Mouse (Mus musculus): Measurements from ENCODE around the gene Nostrin. TPM values are rescaled to one million over a fixed set of nuclear protein-coding genes. Genes with fewer than 3 reads are reported as not detected.

Nostrin gene
- polyA plus RNA-seq, 1 experiment from 2014 or later = 0.84 TPM

GRCm38 (mm10) chr2:69170395-69171077 lies 34.9 kb downstream of the Nostrin start:
- DNase-seq (ENCODE audit: low spot score) = no peak
- peaks cover 6% of the 10 kb centered on the region for H3K4me1 ChIP-seq
- H3K27me3 ChIP-seq (ENCODE audit: low read depth, poor library complexity, severe bottlenecking) = no peaks in the 10 kb centered on the region
- peaks cover 6% of the 10 kb centered on the region; the same call in 1 of the 2 replicates for H3K9me3 ChIP-seq (replicated peaks)
- no peak overlapping the region for H3K27ac ChIP-seq (replicated peaks)
- no peak overlapping the region for H3K4me3 ChIP-seq
- H3K36me3 ChIP-seq = no peaks in the 10 kb centered on the region
- 87% methylated on average over 9 of the region's 9 CpGs for WGBS

GRCm38 (mm10) chr2:69175296-69175695 lies 39.7 kb downstream of the Nostrin start:
- Histone ChIP-seq H3K27ac (replicated peaks) (no peak overlapping the region), H3K9me3 (replicated peaks) (peaks cover 6% of the 10 kb centered on the region; the same call in 1 of the 2 replicates), H3K27me3 (ENCODE audit: low read depth, poor library complexity, severe bottlenecking) (no peaks in the 10 kb centered on the region), H3K36me3 (no peaks in the 10 kb centered on the region), H3K4me3 (no peak overlapping the region), H3K4me1 (peaks cover 15% of the 10 kb centered on the region)
- 76% methylated on average over 5 of the region's 5 CpGs for WGBS
- DNase-seq (ENCODE audit: low spot score) = no peak

GRCm38 (mm10) chr2:69179721-69180120 lies 44.1 kb downstream of the Nostrin start:
- Histone ChIP-seq H3K4me1 (peaks cover 15% of the 10 kb centered on the region), H3K27me3 (ENCODE audit: low read depth, poor library complexity, severe bottlenecking) (no peaks in the 10 kb centered on the region), H3K4me3 (no peak overlapping the region), H3K27ac (replicated peaks) (no peak overlapping the region), H3K9me3 (replicated peaks) (no peaks in the 10 kb centered on the region), H3K36me3 (no peaks in the 10 kb centered on the region)
- WGBS = 95% methylated on average over 4 of the region's 4 CpGs
- DNase-seq (ENCODE audit: low spot score) = no peak

GRCm38 (mm10) chr2:69187990-69188389 lies 52.4 kb downstream of the Nostrin start:
- Histone ChIP-seq H3K27me3 (ENCODE audit: low read depth, poor library complexity, severe bottlenecking) (no peaks in the 10 kb centered on the region), H3K4me1 (peaks cover 10% of the 10 kb centered on the region), H3K36me3 (peaks cover 28% of the 10 kb centered on the region), H3K9me3 (replicated peaks) (no peaks in the 10 kb centered on the region), H3K4me3 (no peak overlapping the region), H3K27ac (replicated peaks) (peak overlapping the region; percentile 42; the same call in 1 of the 2 replicates)
- DNase-seq (ENCODE audit: low spot score) = no peak
- WGBS = 82% methylated on average over 2 of the region's 2 CpGs

- no peak for DNase-seq (ENCODE audit: low spot score)
- Histone ChIP-seq H3K27me3 (ENCODE audit: low read depth, poor library complexity, severe bottlenecking) (no peaks in the 10 kb centered on the region), H3K27ac (replicated peaks) (no peak overlapping the region), H3K4me1 (peaks cover 10% of the 10 kb centered on the region), H3K36me3 (peaks cover 36% of the 10 kb centered on the region), H3K9me3 (replicated peaks) (no peaks in the 10 kb centered on the region), H3K4me3 (no peak overlapping the region)
- WGBS = 95% methylated on average over 6 of the region's 6 CpGs
These were observed 53.1 kb downstream of the Nostrin start for GRCm38 (mm10) chr2:69188732-69189131.

- no peak for DNase-seq (ENCODE audit: low spot score)
- peaks cover 10% of the 10 kb centered on the region for H3K4me1 ChIP-seq
- H3K4me3 ChIP-seq = no peak overlapping the region
- peaks cover 41% of the 10 kb centered on the region for H3K36me3 ChIP-seq
- no peaks in the 10 kb centered on the region for H3K27me3 ChIP-seq (ENCODE audit: low read depth, poor library complexity, severe bottlenecking)
- H3K27ac ChIP-seq (replicated peaks) = no peak overlapping the region
- WGBS = 77% methylated on average over 4 of the region's 4 CpGs
- H3K9me3 ChIP-seq (replicated peaks) = no peaks in the 10 kb centered on the region
These were observed 53.6 kb downstream of the Nostrin start for GRCm38 (mm10) chr2:69189222-69189621.

GRCm38 (mm10) chr2:69191059-69191458 lies 55.5 kb downstream of the Nostrin start:
- Histone ChIP-seq H3K27ac (replicated peaks) (no peak overlapping the region), H3K27me3 (ENCODE audit: low read depth, poor library complexity, severe bottlenecking) (no peaks in the 10 kb centered on the region), H3K36me3 (peaks cover 59% of the 10 kb centered on the region), H3K9me3 (replicated peaks) (no peaks in the 10 kb centered on the region), H3K4me1 (peaks cover 10% of the 10 kb centered on the region), H3K4me3 (no peak overlapping the region)
- WGBS = 93% methylated on average over 5 of the region's 5 CpGs
- DNase-seq (ENCODE audit: low spot score) = no peak

GRCm38 (mm10) chr2:69193555-69193954 lies 58.0 kb downstream of the Nostrin start:
- H3K27me3 ChIP-seq (ENCODE audit: low read depth, poor library complexity, severe bottlenecking) = no peaks in the 10 kb centered on the region
- no peaks in the 10 kb centered on the region for H3K4me1 ChIP-seq
- H3K4me3 ChIP-seq = no peak overlapping the region
- peaks cover 75% of the 10 kb centered on the region for H3K36me3 ChIP-seq
- no peak for DNase-seq (ENCODE audit: low spot score)
- no peak overlapping the region for H3K27ac ChIP-seq (replicated peaks)
- H3K9me3 ChIP-seq (replicated peaks) = no peaks in the 10 kb centered on the region
- WGBS = 90% methylated on average over 5 of the region's 5 CpGs

GRCm38 (mm10) chr2:69205185-69205584 lies 69.6 kb downstream of the Nostrin start:
- H3K4me3 ChIP-seq = peak overlapping the region; percentile 89
- no peaks in the 10 kb centered on the region for H3K9me3 ChIP-seq (replicated peaks)
- DNase-seq (ENCODE audit: low spot score) = no peak
- H3K27me3 ChIP-seq (ENCODE audit: low read depth, poor library complexity, severe bottlenecking) = no peaks in the 10 kb centered on the region
- H3K36me3 ChIP-seq = peaks cover 32% of the 10 kb centered on the region
- H3K27ac ChIP-seq (replicated peaks) = peak overlapping the region; percentile 97
- 30% methylated on average over 6 of the region's 6 CpGs for WGBS
- H3K4me1 ChIP-seq = peaks cover 18% of the 10 kb centered on the region

- peak; percentile 92 for DNase-seq (ENCODE audit: low spot score)
- H3K36me3 ChIP-seq = peaks cover 27% of the 10 kb centered on the region
- WGBS = under 1% methylated on average over 46 of the region's 46 CpGs
- H3K4me1 ChIP-seq = peaks cover 18% of the 10 kb centered on the region
- no peaks in the 10 kb centered on the region for H3K9me3 ChIP-seq (replicated peaks)
- no peaks in the 10 kb centered on the region for H3K27me3 ChIP-seq (ENCODE audit: low read depth, poor library complexity, severe bottlenecking)
- peak within 1 kb of the TSS; percentile 97 for H3K27ac ChIP-seq (replicated peaks)
- H3K4me3 ChIP-seq = peak within 1 kb of the TSS; percentile 89
These were observed 70.3 kb downstream of the Nostrin start, which contains the start of gene Spc25 for GRCm38 (mm10) chr2:69205791-69206351. TSS of gene Spc25 (minus strand) at chr2:69206194.

GRCm38 (mm10) chr2:69206523-69206922 lies 70.9 kb downstream of the Nostrin start:
- H3K4me1 ChIP-seq = peaks cover 18% of the 10 kb centered on the region
- DNase-seq (ENCODE audit: low spot score) = no peak
- peaks cover 20% of the 10 kb centered on the region for H3K36me3 ChIP-seq
- 24% methylated on average over 7 of the region's 7 CpGs for WGBS
- H3K9me3 ChIP-seq (replicated peaks) = no peaks in the 10 kb centered on the region
- peak overlapping the region; percentile 89 for H3K4me3 ChIP-seq
- peak overlapping the region; percentile 97; the same call in 1 of the 2 replicates for H3K27ac ChIP-seq (replicated peaks)
- H3K27me3 ChIP-seq (ENCODE audit: low read depth, poor library complexity, severe bottlenecking) = no peaks in the 10 kb centered on the region

GRCm38 (mm10) chr2:69209684-69210083 lies 74.1 kb downstream of the Nostrin start:
- Histone ChIP-seq H3K27me3 (ENCODE audit: low read depth, poor library complexity, severe bottlenecking) (no peaks in the 10 kb centered on the region), H3K4me1 (peaks cover 9% of the 10 kb centered on the region), H3K36me3 (no peaks in the 10 kb centered on the region), H3K4me3 (no peak overlapping the region), H3K27ac (replicated peaks) (no peak overlapping the region), H3K9me3 (replicated peaks) (no peaks in the 10 kb centered on the region)
- WGBS = 87% methylated on average over 3 of the region's 3 CpGs
- no peak for DNase-seq (ENCODE audit: low spot score)

- DNase-seq (ENCODE audit: low spot score) = no peak
- H3K9me3 ChIP-seq (replicated peaks) = no peaks in the 10 kb centered on the region
- WGBS = 79% methylated on average over 7 of the region's 7 CpGs
- no peak within 1 kb of the TSS for H3K4me3 ChIP-seq
- no peak within 1 kb of the TSS for H3K27ac ChIP-seq (replicated peaks)
- 0 out of 2 replicates have a peak, but pooled peaks cover under 1% of the 10 kb centered on the region for H3K4me1 ChIP-seq
- no peaks in the 10 kb centered on the region for H3K36me3 ChIP-seq
- no peaks in the 10 kb centered on the region for H3K27me3 ChIP-seq (ENCODE audit: low read depth, poor library complexity, severe bottlenecking)
These were observed 75.2 kb downstream of the Nostrin start, which contains the start of gene G6pc2 for GRCm38 (mm10) chr2:69210773-69211172. TSS of gene G6pc2 (plus strand) at chr2:69211073.
